Mouse (Mus musculus) liver, postnatal 0 days (tissue): Measurements from ENCODE around the gene Nppa.

ENCODE experiments used
- CTCF ChIP-seq: sonication (generic); IDR thresholded peaks from 2 replicates; pipeline ENCODE4 v1.5.1; 2016; ENCODE audit warnings: antibody characterized with exemption, low read depth
- EP300 ChIP-seq: IDR thresholded peaks from 2 replicates; pipeline ENCODE4 v1.6.1; 2016; ENCODE audit warnings: antibody characterized with exemption, low read depth, mild to moderate bottlenecking

DNA sequence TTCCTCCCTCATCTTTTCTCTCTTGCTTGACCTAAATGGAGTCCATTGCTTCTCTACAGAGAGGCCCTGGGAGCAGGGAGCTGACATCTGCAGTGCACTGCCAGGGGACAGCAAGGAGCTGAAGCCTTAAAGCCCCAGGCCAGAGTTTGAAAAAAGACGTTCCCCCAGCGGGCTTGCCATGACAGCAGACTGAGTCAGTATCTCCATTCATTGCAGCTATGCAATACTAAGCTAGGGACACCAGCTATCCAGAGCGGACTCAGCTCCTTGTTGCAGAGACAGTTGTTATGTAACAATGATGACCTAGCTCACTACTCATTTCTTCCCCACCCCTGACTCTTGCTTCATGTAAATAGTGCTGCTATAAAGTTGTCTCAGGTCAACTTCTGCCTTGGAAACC is 5.2 kb upstream of the Nppa start:
- no peak for TF ChIP-seq CTCF
- no peak for TF ChIP-seq EP300
